Mouse (Mus musculus) T-cell, adult 66 days (primary cell): ENCODE results near the gene Scand1. TPM values are rescaled to one million over a fixed set of nuclear protein-coding genes. Genes with fewer than 3 reads are reported as not detected.

ENCODE experiments used
- total RNA-seq, 2 experiments: library from RNA; stranded (reverse); gene quantifications; 3 replicates in 1 of 2; 4 replicates in 1 of 2; pipeline ENCODE4 v1.2.4; 2023

Scand1 gene
- total RNA-seq, result 100 to 1,000 TPM in 1 of 2 experiments, 10 to 100 TPM in 1; 95.5 to 108 TPM

DNA sequence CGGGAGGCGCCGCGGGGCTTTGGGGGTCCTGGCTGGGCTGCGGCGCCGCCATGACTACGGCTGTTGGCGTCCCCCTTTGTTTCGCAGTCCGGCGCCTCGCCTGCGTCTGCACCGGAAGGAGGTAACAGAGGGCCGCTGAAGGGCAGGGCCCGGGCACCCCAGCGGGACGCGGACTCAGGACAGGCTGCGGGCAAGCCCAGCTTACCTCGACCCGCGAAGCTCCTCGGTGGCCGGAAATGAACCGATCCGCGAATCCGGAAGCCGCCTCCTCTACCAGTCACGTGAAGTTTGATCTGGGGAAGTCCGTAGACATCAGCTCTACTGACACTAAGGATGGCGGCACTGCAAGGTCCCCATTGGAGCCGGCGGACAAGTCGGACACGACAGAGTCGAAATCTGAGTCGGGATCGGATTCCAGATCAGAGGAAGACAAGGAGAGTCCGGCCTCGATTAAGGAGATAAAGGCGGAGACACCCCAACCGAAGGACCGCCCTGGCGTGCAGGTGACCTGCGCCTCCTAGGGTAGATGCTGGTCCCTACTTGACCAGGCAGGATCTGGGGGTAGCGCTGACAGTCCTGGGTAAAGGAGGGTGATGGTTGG lies at the start of gene Scand1, which contains the start of gene Cnbd2:
Gene Scand1, minus strand, starts transcription at position 408 of the 601 bp plus-strand sequence.
Gene Cnbd2, plus strand, starts transcription at position 3 of the 601 bp plus-strand sequence.

Other genes with a start within 250 kb of the Scand1 start
- gene Spag4, start 247.5 kb downstream of the Scand1 start, total RNA-seq, result 1 to 10 TPM; 2.8 TPM
- 10 to 100 TPM; 63.4 to 91.1 TPM for gene Cpne1, start 200.7 kb downstream of the Scand1 start, total RNA-seq
- 10 to 100 TPM; 40.3 to 43.1 TPM for gene Rbm12, start 200.7 kb downstream of the Scand1 start, total RNA-seq
- 10 to 100 TPM; 22.9 to 23.5 TPM for gene Gm28036, start 185.6 kb downstream of the Scand1 start, total RNA-seq
- gene Romo1, start 168.7 kb downstream of the Scand1 start, total RNA-seq, result 10 to 100 TPM; 42.3 to 77.1 TPM
- 10 to 100 TPM; 34.0 to 34.8 TPM for gene Nfs1, start 168.5 kb downstream of the Scand1 start, total RNA-seq
- gene Rbm39, start 132.5 kb downstream of the Scand1 start, total RNA-seq, result 1,000 to 10,000 TPM; 2,155 to 2,502 TPM
- gene Phf20, start 116.2 kb downstream of the Scand1 start, total RNA-seq, result 10 to 100 TPM; 56.2 to 75.8 TPM
- gene Cnbd2, start 405 bp downstream of the Scand1 start, total RNA-seq, result 1 to 10 TPM; 5.6 to 6.3 TPM
- gene Epb41l1, start 108.2 kb upstream of the Scand1 start, total RNA-seq, result 1 to 10 TPM; 5.9 to 7.8 TPM
- 10 to 100 TPM; 30.9 to 38.6 TPM for gene Aar2, start 234.9 kb upstream of the Scand1 start, total RNA-seq